Mouse (Mus musculus) frontal cortex, adult (tissue): Measurements from ENCODE around the gene Ttll6.

ENCODE experiments used
- ATAC-seq: cut with Nextera tagmentation; 2 replicates; pipeline ENCODE4 v1.9.2; 2017; ENCODE audit warnings: mild to moderate bottlenecking, moderate library complexity, mixed read lengths; ENCODE audit not compliant: low TSS enrichment

Gene Ttll6

GRCm38 (mm10) chr11:96168125-96168524, 34.5 kb downstream of the Ttll6 start:
- no peak for ATAC-seq

DNA sequence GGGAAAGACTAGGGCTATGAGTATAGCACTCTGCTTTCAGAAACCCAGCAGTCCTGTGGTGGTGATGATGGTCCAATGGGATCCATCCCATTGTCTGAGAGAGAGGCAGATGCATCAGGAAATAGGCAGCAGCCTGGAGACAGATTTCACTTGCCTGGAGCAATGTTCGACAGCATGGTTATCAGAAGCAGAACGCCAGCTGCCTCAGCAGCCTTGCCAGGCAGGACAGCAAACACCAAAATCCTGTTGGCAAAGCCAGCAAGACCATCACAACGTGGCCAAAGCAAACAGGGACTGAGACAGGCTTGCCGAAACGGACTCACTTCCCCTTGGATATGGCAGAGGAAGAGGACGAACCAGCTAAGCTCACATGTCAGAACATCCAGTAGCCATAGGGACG, 35.4 kb downstream of the Ttll6 start:
- no peak for ATAC-seq

DNA sequence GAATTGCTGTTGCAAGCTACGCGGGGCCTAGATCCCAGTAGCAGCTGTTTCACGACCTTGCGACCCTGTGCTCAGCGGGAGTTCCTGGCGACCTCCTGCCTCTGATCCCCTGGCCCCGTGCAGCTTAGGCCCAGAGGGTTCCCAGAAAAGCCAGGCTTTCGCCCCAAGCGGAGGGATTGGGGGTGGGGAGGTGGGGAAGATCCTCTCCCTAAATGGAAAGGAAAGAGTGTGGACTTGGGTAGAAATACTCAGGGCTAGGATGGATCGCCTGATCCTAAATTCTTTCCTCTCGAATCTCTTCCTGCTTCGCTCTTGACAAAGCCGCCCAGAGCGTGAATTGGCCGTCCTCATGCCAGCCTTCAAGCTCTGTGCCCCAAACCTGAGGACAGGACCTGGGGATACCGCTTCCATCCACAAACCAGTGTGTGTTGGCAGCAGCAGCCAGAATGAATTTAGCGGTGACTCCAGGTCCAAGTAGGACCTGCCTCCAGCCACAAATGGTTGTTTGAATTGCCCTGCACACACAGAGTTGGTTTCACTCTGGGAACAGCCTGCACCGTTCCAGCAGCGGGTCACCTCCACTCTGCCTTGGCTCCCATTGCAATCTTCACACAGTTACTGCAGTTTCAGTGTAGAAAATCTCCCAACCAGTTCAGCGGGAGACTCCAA, 37.3 kb downstream of the Ttll6 start:
- ATAC-seq = no peak

- ATAC-seq = no peak
Measured at GRCm38 (mm10) chr11:96171601-96172000, 38.0 kb downstream of the Ttll6 start.

GRCm38 (mm10) chr11:96172511-96173287, 39.1 kb downstream of the Ttll6 start:
- ATAC-seq = no peak

DNA sequence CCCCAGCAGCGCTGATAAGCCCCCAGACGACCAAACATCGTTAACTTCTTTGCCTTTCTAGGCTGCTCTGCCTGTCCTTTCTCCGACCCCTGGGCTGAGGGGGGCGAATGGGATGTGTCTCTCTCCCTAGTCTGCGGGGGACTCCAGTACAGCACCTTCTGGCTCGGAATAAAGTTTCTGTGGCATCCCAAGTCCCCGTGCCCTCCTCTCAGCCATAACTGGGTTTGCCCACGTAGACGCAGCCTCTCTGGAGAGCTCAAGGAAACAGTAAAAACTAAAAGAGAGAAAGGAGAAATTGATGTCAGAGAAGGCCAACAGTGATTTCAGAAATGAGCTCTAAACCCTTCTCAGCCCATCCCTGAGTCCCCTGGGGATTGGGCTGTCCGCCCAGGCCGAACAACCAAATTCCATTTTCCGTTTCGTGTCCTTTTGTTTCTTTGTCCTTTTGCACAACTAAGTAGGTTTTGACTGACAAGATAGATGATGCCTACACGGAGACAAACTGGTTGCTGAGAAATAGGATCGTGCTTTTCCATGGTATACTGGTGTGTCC, 39.8 kb downstream of the Ttll6 start:
- ATAC-seq = no peak

DNA sequence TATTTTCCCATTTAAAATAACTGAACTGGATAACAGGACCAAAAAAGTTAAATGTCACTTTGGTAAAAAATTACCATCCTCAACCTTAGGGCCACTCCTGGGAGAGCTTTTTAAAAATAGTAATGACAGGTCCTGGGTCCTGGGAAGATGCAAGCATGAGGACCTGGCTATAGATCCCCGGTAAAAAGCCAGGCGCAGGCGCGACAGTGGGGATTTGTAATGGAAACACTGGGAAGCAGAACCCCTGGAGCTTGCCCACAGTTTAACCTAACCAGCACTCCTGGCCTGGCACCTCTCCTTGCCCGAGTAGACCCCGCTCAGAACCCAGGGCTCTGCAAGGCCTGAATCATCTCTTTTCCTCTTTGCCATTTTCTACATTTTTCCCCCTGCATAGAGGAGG, 41.3 kb downstream of the Ttll6 start:
- ATAC-seq = no peak

DNA sequence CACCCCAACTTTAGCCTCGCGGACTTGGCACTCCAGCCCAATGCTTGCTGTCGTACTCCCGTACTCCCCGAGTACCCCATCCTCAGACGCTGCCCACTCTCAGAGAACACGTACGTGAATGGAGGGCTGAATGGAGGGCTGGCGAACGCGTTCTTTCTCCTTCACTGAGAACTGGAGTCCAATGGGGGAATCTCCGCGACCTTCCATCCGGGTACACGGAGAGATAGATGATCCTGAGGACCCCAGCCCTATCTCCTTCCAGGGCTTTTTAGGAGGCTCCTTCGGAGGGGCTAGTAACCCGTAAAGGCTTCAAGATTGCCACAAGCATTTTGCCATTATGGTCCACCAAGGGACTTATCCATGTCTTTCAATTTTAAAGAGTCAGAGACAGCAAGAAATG, 41.9 kb downstream of the Ttll6 start:
- ATAC-seq = no peak

- ATAC-seq = no peak
Measured at GRCm38 (mm10) chr11:96175951-96176530, 42.5 kb downstream of the Ttll6 start.

GRCm38 (mm10) chr11:96176841-96177240, 43.3 kb downstream of the Ttll6 start:
- ATAC-seq = no peak

DNA sequence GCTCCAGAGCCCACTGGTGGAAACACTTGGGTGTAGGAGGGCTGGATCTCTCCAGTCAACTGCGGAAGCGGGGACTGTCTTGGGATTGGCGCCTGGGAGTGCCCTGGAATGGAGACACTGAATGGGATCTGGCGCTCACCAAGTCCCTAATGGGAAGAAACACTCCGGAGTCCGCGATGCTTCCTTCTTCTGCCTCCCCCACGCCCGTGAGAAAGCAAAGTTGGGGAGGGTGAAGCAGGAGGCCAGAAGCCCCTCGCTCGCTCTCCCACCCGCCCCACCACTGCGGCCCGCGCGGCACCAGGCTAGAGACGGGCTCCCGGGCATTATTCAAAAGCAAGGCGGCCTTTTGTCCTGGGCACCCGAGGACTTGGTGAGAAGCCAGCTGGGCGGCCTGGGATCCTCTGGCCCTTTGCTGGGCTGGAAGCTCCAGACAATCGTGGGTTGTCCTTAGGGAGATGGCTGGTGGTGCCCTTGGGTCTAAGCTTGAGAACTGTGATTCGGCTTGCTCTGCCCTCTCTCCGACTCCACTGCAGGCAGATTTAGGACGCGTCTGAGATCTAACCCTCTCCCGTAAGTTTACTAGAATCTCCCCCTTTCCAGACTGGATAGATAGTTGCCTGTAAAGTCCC, 44.1 kb downstream of the Ttll6 start:
- ATAC-seq = no peak

GRCm38 (mm10) chr11:96178356-96178755, 44.8 kb downstream of the Ttll6 start:
- no peak for ATAC-seq

DNA sequence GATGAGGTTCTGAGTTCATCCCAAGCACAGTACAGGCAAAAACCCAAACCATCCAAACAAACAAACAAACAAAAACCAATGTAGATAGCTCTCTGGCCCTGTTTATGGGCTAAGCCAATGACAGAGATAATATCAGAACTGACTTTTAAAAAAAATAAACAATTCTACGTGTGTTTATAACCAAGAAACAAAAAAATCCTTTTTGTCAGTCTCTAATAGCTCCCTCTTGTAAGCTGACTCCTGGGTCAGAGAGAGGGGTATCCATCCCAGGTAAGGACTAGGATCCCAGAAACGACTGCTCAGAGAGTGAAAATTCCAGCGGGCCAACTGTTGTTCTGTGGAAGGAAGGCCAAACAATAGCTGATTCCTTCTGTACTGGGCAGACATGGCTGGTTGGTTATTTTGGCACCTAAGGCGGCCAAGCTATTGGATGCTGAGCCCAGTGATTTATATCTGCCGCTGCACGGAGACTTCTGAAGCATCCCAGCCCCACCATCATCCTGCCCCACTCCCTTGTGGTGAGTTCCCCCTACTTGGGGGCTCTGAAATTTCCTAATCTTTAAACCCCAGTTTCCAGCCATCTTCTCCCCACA, 45.4 kb downstream of the Ttll6 start:
- ATAC-seq = no peak

DNA sequence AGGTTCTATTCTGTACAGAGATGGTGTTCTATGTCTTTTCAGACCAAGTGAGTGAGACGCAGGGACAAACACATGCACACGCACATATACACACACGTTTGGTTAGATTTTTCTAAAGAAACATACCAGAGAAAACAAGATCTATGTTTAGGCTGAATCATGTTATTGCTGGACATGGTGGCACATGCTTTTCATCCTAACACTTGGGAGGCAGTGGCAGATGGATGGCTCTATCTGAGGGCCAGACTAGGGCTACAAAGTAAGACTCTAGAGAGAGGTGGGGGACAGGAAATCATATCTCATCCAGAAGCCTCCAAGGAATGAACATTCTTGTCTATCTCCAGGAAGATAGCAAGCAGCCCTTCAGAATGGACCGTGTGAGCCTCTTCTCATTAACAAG, 47.5 kb downstream of the Ttll6 start:
- no peak for ATAC-seq

DNA sequence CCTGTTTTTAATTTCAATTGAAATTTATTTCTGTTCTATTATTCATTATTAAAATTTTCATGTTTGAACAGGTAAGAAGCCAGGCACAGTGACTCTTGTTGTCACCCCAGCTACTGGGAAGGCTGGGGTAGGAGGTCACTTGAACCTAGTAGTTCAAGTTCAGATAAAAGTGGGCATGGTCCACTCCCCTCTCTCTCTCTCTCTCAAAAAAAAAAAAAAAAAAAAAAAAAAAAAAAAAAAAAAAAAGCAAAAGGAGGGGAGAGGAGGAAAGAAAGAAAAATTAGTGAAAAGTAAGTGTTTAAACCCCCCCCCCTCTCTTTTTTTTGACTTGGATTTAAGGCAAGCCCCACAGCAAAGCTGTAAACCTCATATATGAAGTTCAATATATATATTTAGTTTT, 50.6 kb downstream of the Ttll6 start:
- no peak for ATAC-seq

DNA sequence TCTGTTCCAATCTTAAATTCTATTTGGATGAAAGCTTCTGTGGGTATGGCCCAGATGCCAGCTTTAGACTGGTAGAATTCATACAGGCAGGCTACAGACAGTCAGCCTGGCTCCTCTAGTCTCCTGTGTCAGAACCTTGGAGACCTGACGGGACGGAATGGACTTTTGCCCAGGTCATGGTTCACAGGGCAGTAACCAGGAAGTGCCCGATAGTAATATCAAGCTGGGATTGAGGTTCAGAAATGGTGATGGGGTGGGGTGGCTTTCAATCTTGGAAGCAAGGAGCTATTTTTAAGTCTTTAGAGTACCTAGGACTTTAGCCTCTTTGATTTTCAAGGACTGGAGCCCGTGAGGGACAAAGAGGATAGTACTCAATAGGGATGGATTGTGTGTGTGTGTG, 53.7 kb downstream of the Ttll6 start:
- ATAC-seq = no peak

- no peak for ATAC-seq
Measured at GRCm38 (mm10) chr11:96189810-96190522, 56.4 kb downstream of the Ttll6 start.

- ATAC-seq = no peak
Measured at GRCm38 (mm10) chr11:96191132-96191531, 57.5 kb downstream of the Ttll6 start.

- ATAC-seq = no peak
Measured at GRCm38 (mm10) chr11:96193521-96194400, 60.2 kb downstream of the Ttll6 start, which contains the start of gene Hoxb13. Gene Hoxb13 (plus strand): TSS chr11:96194316.

DNA sequence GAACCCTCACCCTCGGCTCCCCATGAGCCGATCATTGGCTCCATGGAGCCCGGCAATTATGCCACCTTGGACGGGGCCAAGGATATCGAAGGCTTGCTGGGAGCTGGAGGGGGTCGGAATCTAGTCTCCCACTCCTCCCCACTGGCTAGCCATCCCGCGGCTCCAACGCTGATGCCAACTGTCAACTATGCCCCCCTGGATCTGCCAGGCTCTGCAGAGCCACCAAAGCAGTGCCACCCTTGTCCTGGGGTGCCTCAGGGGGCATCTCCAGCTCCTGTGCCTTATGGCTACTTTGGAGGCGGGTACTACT, 60.8 kb downstream of the Ttll6 start:
- no peak for ATAC-seq
